Mouse (Mus musculus) ES-Bruce4 (cell line): ENCODE results near the gene Anxa1. TPM values are rescaled to one million over a fixed set of nuclear protein-coding genes. Genes with fewer than 3 reads are reported as not detected.

Experiments
- H3K27ac ChIP-seq: 2 replicates; pipeline ENCODE4 v1.5.1; 2012; ENCODE audit warnings: low read length, inconsistent platforms; ENCODE audit not compliant: insufficient read depth
- H3K27me3 ChIP-seq: 2 replicates; pipeline ENCODE4 v1.6.1; 2012; ENCODE audit warnings: mild to moderate bottlenecking, low read length, inconsistent platforms; ENCODE audit not compliant: control insufficient read depth, poor library complexity, insufficient read depth, severe bottlenecking
- H3K36me3 ChIP-seq: 2 replicates; pipeline ENCODE4 v1.6.1; 2012; ENCODE audit warnings: inconsistent platforms, mild to moderate bottlenecking, low read length, moderate library complexity; ENCODE audit not compliant: control insufficient read depth, poor library complexity, insufficient read depth, severe bottlenecking
- H3K4me1 ChIP-seq: one replicate; pipeline ENCODE4 v1.8.1; 2011; ENCODE audit warnings: low read length; ENCODE audit not compliant: control insufficient read depth, insufficient read depth
- H3K4me3 ChIP-seq: 2 replicates; pipeline ENCODE4 v1.5.1; 2011; ENCODE audit warnings: low read depth, mild to moderate bottlenecking, low read length
- H3K9ac ChIP-seq: 2 replicates; pipeline ENCODE4 v1.6.1; 2012; ENCODE audit warnings: low read depth, mild to moderate bottlenecking, inconsistent platforms; ENCODE audit not compliant: poor library complexity, severe bottlenecking
- H3K9me3 ChIP-seq: replicated peaks from 2 replicates; pipeline ENCODE4 v1.6.1; 2012; ENCODE audit warnings: mild to moderate bottlenecking, low read length, inconsistent platforms; ENCODE audit not compliant: control insufficient read depth, poor library complexity, insufficient read depth, severe bottlenecking
- CTCF ChIP-seq: IDR thresholded peaks from one replicate; pipeline ENCODE4 v1.8.1; 2011; ENCODE audit warnings: low read depth, low read length
- EP300 ChIP-seq: IDR thresholded peaks from 2 replicates; pipeline ENCODE4 v1.6.1; 2011; ENCODE audit warnings: low read depth, low read length; ENCODE audit not compliant: insufficient read depth
- POLR2A ChIP-seq: IDR thresholded peaks from one replicate; pipeline ENCODE4 v1.8.1; 2011; ENCODE audit warnings: low read length; ENCODE audit not compliant: insufficient read depth
- polyA plus RNA-seq: library from polyadenylated mRNA; stranded (reverse); fragments of >200 nt; gene quantifications from 2 replicates; pipeline ENCODE4 v1.2.4, GENCODE M21; 2011; ENCODE audit warnings: low read depth; ENCODE audit not compliant: missing spikeins, insufficient read depth, insufficient read length

Gene Anxa1
- polyA plus RNA-seq, 1 experiment, result 76.7 TPM

GRCm38 (mm10) chr19:20366010-20366409, 24.7 kb downstream of the Anxa1 start:
- Histone ChIP-seq H3K27me3 (no peaks in the 10 kb centered on the region), H3K4me1 (no peaks in the 10 kb centered on the region), H3K27ac (no peak overlapping the region), H3K36me3 (no peaks in the 10 kb centered on the region), H3K9me3 (no peaks in the 10 kb centered on the region), H3K9ac (no peak overlapping the region), H3K4me3 (no peak overlapping the region)
- TF ChIP-seq POLR2A, result no peak
- no peak for TF ChIP-seq EP300
- TF ChIP-seq CTCF, result no peak

DNA sequence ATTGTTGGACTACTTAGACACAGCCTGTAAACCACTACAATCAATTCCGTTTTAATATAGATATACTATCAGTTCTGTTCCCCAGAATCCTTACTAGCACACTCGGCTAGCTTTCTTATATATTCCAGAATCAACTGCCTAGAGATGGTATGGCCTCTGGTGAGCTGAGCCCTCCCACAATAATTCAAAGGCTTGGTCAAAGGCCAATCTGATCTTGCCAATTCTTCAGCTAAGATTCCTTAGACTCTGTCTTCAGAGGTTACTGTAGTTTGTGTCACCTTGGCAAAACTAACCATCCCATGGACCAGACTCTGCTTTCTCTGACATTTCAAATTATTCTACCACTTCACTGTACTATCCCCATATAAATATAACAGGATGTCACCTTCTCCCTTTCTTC, 25.4 kb downstream of the Anxa1 start:
- Histone ChIP-seq H3K9me3 (no peaks in the 10 kb centered on the region), H3K4me1 (no peaks in the 10 kb centered on the region)
- no peak for TF ChIP-seq CTCF
- TF ChIP-seq EP300, result no peak
- TF ChIP-seq POLR2A, result no peak

DNA sequence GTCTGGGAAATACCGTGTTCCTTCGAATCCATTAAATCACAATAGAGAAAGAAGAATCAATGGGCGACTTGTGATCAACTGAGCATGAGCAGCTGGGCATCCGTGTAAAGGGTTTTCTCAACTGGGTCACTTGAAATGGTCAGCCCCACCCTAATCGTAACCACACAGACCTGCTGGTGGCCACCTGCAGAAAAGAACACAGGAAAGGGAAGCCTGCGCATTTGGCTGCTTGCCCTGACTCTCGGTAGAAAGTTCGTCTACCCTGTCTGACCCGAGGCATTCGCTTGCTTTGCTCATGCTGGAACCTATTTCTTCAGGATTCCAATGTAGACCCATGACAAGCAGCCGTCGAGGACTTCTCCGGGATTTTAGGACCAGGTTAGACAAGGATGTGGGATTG, 25.8 kb downstream of the Anxa1 start:
- H3K4me3 ChIP-seq, result no peak overlapping the region

More for the DNA sequence above, 25.4 kb downstream of the Anxa1 start:
- H3K36me3 ChIP-seq, result no peaks in the 10 kb centered on the region
- H3K9ac ChIP-seq, result no peak overlapping the region
- H3K27ac ChIP-seq, result no peak overlapping the region
- H3K27me3 ChIP-seq, result no peaks in the 10 kb centered on the region
- no peak overlapping the region for H3K4me3 ChIP-seq

DNA sequence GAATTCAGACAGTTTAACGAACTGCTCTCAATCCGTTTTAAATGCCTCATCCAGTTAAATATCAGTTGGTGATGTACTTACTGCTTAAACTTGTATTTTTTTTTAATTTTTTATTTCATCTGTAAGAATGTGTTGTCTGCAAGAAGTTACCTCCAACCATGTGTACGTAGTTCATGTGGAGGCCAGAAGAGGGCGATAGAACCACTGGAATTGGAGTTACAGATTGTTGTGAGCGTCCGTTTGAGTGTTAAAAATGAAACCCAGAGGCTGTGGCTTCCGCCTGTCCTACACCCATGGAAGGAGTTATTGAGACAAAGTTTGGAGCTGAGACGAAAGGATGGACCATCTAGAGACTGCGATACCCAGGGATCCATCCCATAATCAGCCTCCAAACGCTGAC, 27.5 kb downstream of the Anxa1 start:
- Histone ChIP-seq H3K4me1 (no peaks in the 10 kb centered on the region), H3K27me3 (no peaks in the 10 kb centered on the region), H3K4me3 (no peak overlapping the region), H3K36me3 (no peaks in the 10 kb centered on the region), H3K9me3 (no peaks in the 10 kb centered on the region), H3K9ac (no peak overlapping the region), H3K27ac (no peak overlapping the region)
- no peak for TF ChIP-seq POLR2A
- no peak for TF ChIP-seq EP300
- peak; percentile 14 for TF ChIP-seq CTCF

More for the DNA sequence above, 25.8 kb downstream of the Anxa1 start:
- no peaks in the 10 kb centered on the region for H3K27me3 ChIP-seq
- no peaks in the 10 kb centered on the region for H3K9me3 ChIP-seq
- H3K9ac ChIP-seq, result no peak overlapping the region
- TF ChIP-seq POLR2A (no peak), CTCF (no peak), EP300 (no peak)
- no peaks in the 10 kb centered on the region for H3K4me1 ChIP-seq
- H3K27ac ChIP-seq, result no peak overlapping the region
- no peaks in the 10 kb centered on the region for H3K36me3 ChIP-seq

GRCm38 (mm10) chr19:20361917-20362577, 28.7 kb downstream of the Anxa1 start:
- Histone ChIP-seq H3K4me3 (no peak overlapping the region), H3K27me3 (no peaks in the 10 kb centered on the region), H3K27ac (no peak overlapping the region), H3K36me3 (no peaks in the 10 kb centered on the region), H3K4me1 (no peaks in the 10 kb centered on the region), H3K9ac (no peak overlapping the region), H3K9me3 (no peaks in the 10 kb centered on the region)
- TF ChIP-seq POLR2A, result no peak
- TF ChIP-seq CTCF, result no peak
- TF ChIP-seq EP300, result no peak

DNA sequence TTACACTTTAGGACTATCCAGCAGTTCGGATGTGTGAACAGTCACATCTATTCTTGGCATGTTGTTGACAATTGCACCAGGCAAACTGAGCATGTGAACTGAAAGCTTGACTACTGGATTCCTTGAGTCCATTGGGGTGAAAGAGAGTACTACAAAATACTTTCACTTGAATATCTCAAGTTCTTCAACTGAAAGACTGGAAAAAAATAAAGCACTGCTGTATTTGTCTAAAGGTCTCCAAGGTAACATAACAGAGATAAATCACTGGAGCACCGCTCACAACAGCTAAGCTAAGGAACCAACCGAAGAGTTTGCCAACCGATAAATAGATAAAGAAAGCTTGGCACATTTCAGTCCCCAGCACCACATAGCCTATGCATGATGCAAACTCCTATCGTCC, 32.1 kb downstream of the Anxa1 start:
- Histone ChIP-seq H3K4me1 (peaks cover 1% of the 10 kb centered on the region), H3K27ac (no peak overlapping the region), H3K36me3 (no peaks in the 10 kb centered on the region), H3K9ac (no peak overlapping the region), H3K4me3 (no peak overlapping the region), H3K27me3 (no peaks in the 10 kb centered on the region), H3K9me3 (no peaks in the 10 kb centered on the region)
- TF ChIP-seq EP300, result no peak
- no peak for TF ChIP-seq CTCF
- TF ChIP-seq POLR2A, result no peak
